Mouse (Mus musculus): ENCODE data around the gene Mepce.

DNA sequence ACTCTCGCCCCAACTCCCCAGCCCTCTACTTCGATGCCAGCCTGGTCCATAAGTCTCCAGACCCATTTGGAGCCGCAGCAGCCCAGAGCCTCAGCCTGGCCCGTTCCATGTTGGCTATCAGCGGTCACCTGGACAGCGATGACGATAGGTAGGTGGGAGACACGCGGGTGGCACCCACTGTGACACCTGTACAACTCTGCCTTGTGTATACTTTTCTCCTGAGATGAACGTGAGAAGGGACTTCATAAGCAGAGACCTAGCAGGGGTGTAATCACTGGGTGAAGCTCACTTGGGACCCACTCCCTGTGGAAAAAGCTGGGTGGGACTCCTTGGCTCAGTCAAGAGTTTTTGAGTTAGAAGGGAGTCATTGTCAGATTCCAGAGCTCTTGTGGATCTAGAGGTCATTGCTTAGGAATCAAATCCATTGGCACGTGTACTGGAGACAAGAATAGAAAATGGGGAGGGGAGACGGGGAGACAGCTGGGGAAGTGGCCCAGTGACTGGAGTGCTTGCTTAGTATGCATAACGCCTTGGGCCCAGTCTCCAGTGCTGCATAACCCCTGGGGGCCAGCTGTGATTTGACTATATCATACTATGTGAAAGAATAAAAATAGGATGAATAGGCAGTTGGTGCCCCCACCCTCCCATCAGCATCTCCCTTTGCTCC is 36.1 kb downstream of the Mepce start:
- TF ChIP-seq CTCF (IDR thresholded peaks at IDR 0.05; ENCODE audit: extremely low read depth, insufficient read length, insufficient replicate concordance, low read depth, low read length) (no peak), POLR2A (IDR thresholded peaks at IDR 0.05; ENCODE audit: low read depth, low read length) (no peak)

All from small intestine, adult 2 months (tissue).